Mouse (Mus musculus) CD4-positive, CD25-positive, alpha-beta regulatory T cell, adult 9 weeks (primary cell): Measurements from ENCODE around the gene Mga. TPM values are rescaled to one million over a fixed set of nuclear protein-coding genes. Genes with fewer than 3 reads are reported as not detected.

ENCODE experiments used
- polyA plus RNA-seq: library from polyadenylated mRNA; unstranded; fragments of 100-300 nt; shearing (Covaris generic); gene quantifications from one replicate; pipeline ENCODE4 v1.2.1, GENCODE M21; 2017

The Mga gene
- 71.4 TPM for polyA plus RNA-seq

GRCm38 (mm10) chr2:119897090-119897732 is at the start of gene Mga:
TSS of gene Mga (plus strand) at chr2:119897228.

DNA sequence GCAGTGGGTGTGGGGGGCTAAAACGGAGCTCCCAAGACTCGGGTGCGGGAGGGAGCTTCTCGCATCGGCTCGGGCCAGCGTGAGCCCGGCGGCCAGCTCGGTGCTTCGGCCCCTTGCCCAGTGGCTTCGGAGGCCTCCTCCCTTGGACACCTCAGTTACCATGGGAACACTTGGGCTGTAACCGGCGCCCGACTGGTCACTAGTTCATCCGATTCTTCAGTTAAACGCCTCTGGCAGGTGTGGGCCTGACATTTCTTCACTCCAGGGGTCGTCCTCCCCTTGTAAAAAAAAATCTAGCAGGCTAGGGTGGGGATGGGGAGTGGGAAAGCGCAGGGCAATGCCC is 75.5 kb downstream of the Mga start, which contains the start of gene Mapkbp1:
Gene Mapkbp1, plus strand, starts transcription at position 163 of the 343 bp plus-strand sequence.

Other genes with a start within 250 kb of the Mga start
- 44.6 TPM for gene Ndufaf1, start 234.4 kb upstream of the Mga start, polyA plus RNA-seq
- gene Rtf1, start 222.2 kb upstream of the Mga start, polyA plus RNA-seq, result 22.5 TPM
- not detected for gene Itpka, start 154.9 kb upstream of the Mga start, polyA plus RNA-seq
- gene Ltk, start 136.8 kb upstream of the Mga start, polyA plus RNA-seq, result not detected
- gene Rpap1, start 109.7 kb upstream of the Mga start, polyA plus RNA-seq, result 47.8 TPM
- 1.8 TPM for gene Tyro3, start 99.5 kb upstream of the Mga start, polyA plus RNA-seq
- gene Mapkbp1, start 75.5 kb downstream of the Mga start, polyA plus RNA-seq, result 10.5 TPM
- 25.8 TPM for gene Jmjd7, start 130.3 kb downstream of the Mga start, polyA plus RNA-seq
- gene Gm28042, start 130.3 kb downstream of the Mga start, polyA plus RNA-seq, result 6.8 TPM
- gene Pla2g4b, start 136.2 kb downstream of the Mga start, polyA plus RNA-seq, result 2.8 TPM